Mouse (Mus musculus) ES-Bruce4 (cell line): Measurements from ENCODE around the gene Sipa1l1.

Experiments
- CTCF ChIP-seq: IDR thresholded peaks from one replicate; pipeline ENCODE4 v1.8.1; 2011; ENCODE audit warnings: low read depth, low read length
- POLR2A ChIP-seq: IDR thresholded peaks from one replicate; pipeline ENCODE4 v1.8.1; 2011; ENCODE audit warnings: low read length; ENCODE audit not compliant: insufficient read depth

DNA sequence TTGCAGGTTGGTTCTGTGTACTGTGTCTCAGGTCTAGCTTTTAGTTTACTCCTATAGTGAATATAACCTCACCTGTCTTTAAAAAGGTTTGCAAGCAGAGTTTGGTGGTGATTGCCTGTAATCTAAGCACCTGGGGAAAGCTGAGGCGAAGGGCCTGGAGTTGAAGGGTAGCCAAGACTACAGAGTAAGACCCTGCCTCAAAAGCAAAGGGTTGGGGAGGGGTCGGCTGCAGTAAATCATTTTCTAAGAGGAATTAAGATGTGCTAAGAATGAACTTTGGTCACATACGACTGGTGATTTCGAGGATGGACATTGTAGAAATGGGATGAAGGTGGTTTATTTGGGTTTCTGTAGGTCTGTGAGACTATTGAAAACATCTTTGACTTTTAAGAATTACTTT, 169.4 kb downstream of the Sipa1l1 start:
- no peak for TF ChIP-seq CTCF
- no peak for TF ChIP-seq POLR2A
